Mouse (Mus musculus) forelimb bud, embryonic 11.5 days (tissue): ENCODE measurements at regions not wholly inside any gene's neighbourhood (a gene's known extent, or its start where the extent isn't known, plus 50 kb on each side); places are given as distances from the start of the nearest gene placed in this dataset.
A peak's percentile ranks its signal among the peaks of the same experiment; 100 is the strongest.

Experiments used
- DNase-seq: peaks from one replicate; pipeline ENCODE4 v3.0.0-alpha.2; 2012; ENCODE audit warnings: low read depth, low spot score

DNA sequence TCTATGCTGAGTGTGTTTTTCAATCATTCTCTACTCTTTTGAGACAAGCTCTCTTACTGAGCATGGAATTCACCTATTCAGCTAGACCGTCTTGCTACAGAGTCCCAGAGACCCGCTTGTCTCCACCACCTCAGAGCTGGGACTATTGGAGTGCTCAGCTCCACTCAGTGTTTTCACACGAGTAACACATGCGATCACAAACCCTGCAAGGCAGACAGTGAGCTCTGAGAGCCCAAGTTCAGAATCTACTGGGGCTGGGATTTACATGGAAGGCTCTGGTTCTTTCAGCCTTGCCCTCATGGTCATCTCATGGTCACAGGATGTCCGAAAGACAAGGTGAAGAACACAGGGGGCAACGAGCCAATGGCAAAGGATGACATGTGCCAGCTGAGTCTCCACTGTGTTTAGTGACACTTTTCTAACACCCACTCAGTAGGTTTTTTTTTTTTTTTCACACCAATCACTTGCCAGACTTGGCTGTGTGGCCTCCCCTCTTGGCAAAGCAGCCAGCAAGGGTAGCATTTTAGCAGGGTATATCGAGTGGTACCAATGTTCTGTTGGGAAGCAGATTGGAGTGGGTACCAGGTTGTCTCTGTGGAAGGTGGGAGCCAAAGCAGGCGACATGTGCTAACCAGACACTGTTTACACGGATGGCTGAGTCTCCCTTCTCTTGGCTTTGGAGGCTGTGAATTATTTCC lies 51.2 kb upstream of the Gtsf1l start:
- no peak for DNase-seq

GRCm38 (mm10) chr2:163142762-163143388 lies 55.2 kb upstream of the Gtsf1l start:
- no peak for DNase-seq

GRCm38 (mm10) chr2:163143413-163143812 lies 55.8 kb upstream of the Gtsf1l start:
- no peak for DNase-seq

GRCm38 (mm10) chr2:163146001-163146400 lies 56.9 kb upstream of the Tox2 start:
- DNase-seq, result no peak

- DNase-seq, result no peak
Measured at GRCm38 (mm10) chr2:163146481-163146880, 56.4 kb upstream of the Tox2 start.

GRCm38 (mm10) chr2:163147381-163147780 lies 55.5 kb upstream of the Tox2 start:
- DNase-seq, result no peak

GRCm38 (mm10) chr2:163151016-163151415 lies 51.9 kb upstream of the Tox2 start:
- DNase-seq, result no peak

DNA sequence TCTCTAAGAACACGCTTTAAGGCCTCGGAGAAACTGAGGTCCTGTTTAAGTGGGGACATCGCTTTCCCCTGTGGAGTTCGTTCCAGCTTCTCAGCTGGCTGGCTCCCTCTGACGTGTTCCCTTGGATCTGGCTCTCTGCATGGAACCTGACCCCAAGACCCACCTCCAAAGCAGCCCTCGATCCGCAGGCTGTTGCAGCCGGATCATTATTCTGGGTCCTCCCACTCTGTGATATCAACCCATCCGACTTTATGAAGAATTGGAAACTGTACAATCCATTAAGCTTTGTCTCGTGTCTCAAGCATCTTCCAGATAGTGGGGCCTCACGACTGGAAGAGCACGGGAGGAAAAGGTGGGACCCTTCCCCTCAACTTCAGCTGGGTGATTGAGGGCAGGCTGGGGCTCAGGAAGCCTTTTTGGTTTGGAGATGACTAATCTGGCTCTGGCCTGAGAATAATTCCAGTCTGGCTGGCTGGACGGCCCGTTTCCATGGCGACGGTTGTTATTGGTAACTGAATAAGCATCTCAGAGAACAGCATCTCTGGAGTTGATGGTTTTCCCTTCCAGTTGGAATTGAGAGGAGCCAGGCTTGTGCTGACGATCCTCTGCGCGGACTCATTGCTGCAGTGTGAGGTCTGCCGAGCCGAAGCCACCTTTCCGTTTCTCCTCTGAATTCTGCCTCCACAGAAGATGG lies 50.4 kb upstream of the Tox2 start:
- DNase-seq, result peak; percentile 51
